Mouse (Mus musculus) spleen, adult 2 months (tissue): ENCODE measurements around the gene Gm10160. TPM values are rescaled to one million over a fixed set of nuclear protein-coding genes. Genes with fewer than 3 reads are reported as not detected.
"Not testable (repeated sequence)": the region's sequence is repeated elsewhere in the genome, so short reads cannot be mapped to it uniquely, and the experiment has no call there.

ENCODE experiments used
- DNase-seq, 2 experiments: peaks; one replicate each; pipeline versions ENCODE4 v3.0.0 to v3.0.0-alpha.2; 2012 to 2021; ENCODE audit warnings: low spot score in 2 of 2, low read depth in 1 of 2
- H3K27ac ChIP-seq: fragments of 200-500 bp; 2 replicates; pipeline ENCODE4 v1.5.1; 2012; ENCODE audit warnings: low read length, inconsistent platforms; ENCODE audit not compliant: insufficient read depth
- H3K27me3 ChIP-seq: fragments of 200-500 bp; 2 replicates; pipeline ENCODE4 v1.6.1; 2012; ENCODE audit warnings: mild to moderate bottlenecking, moderate library complexity, low read length, inconsistent platforms; ENCODE audit not compliant: control insufficient read depth, insufficient read depth
- H3K36me3 ChIP-seq: fragments of 200-500 bp; 2 replicates; pipeline ENCODE4 v1.6.1; 2012; ENCODE audit warnings: mild to moderate bottlenecking, low read length, inconsistent platforms; ENCODE audit not compliant: control insufficient read depth, insufficient read depth
- H3K4me1 ChIP-seq: fragments of 200-500 bp; 2 replicates; pipeline ENCODE4 v1.6.1; 2011; ENCODE audit warnings: inconsistent platforms; ENCODE audit not compliant: control insufficient read depth, insufficient read depth, insufficient read length
- H3K4me3 ChIP-seq: fragments of 200-500 bp; 2 replicates; pipeline ENCODE4 v1.5.1; 2011; ENCODE audit warnings: mild to moderate bottlenecking, inconsistent platforms; ENCODE audit not compliant: insufficient read depth, insufficient read length; ENCODE audit errors: extremely low read depth
- CTCF ChIP-seq: fragments of 200-500 bp; IDR thresholded peaks from 2 replicates; pipeline ENCODE4 v1.5.1; 2011; ENCODE audit warnings: mild to moderate bottlenecking, inconsistent platforms; ENCODE audit not compliant: insufficient read depth, insufficient read length, insufficient replicate concordance; ENCODE audit errors: extremely low read depth
- POLR2A ChIP-seq: fragments of 200-500 bp; IDR thresholded peaks from 2 replicates; pipeline ENCODE4 v1.6.1; 2011; ENCODE audit warnings: low read depth, low read length, inconsistent platforms
- WGBS: fragments of 180-500 bp; shearing (Covaris S2); methylation state at CpG from one replicate; pipeline ENCODE4 v1.1.7; 2018; 5-methylcytosine and 5-hydroxymethylcytosine counted together
- polyA plus RNA-seq: library from polyadenylated mRNA; depleted of rRNA; stranded (reverse); fragments of >200 nt; gene quantifications from 2 replicates; pipeline ENCODE4 v1.2.3, GENCODE M21; 2012

The Gm10160 gene
- polyA plus RNA-seq, 1 experiment, result not detected

GRCm38 (mm10) chr7:81844801-81845200, 10.8 kb downstream of the Gm10160 start:
- Histone ChIP-seq H3K27me3 (no peaks in the 10 kb centered on the region), H3K36me3 (no peaks in the 10 kb centered on the region), H3K27ac (no peak overlapping the region), H3K4me1 (peaks cover 7% of the 10 kb centered on the region; the same call in 1 of the 2 replicates), H3K4me3 (no peak overlapping the region)
- DNase-seq, result no peak
- TF ChIP-seq CTCF (no peak), POLR2A (no peak)
- WGBS, result 91% methylated on average over 11 of the region's 11 CpGs

- DNase-seq, result no peak
- 93% methylated on average over 8 of the region's 8 CpGs for WGBS
- H3K27me3 ChIP-seq, result no peaks in the 10 kb centered on the region
- H3K4me3 ChIP-seq, result no peak overlapping the region
- H3K36me3 ChIP-seq, result no peaks in the 10 kb centered on the region
- no peak overlapping the region for H3K27ac ChIP-seq
- TF ChIP-seq POLR2A (no peak), CTCF (no peak)
- 0 out of 2 replicates have a peak, but pooled peaks cover 3% of the 10 kb centered on the region for H3K4me1 ChIP-seq
Measured at GRCm38 (mm10) chr7:81843903-81844302, 11.7 kb downstream of the Gm10160 start.

- H3K27ac ChIP-seq, result no peak overlapping the region
- DNase-seq, result no peak
- 37% methylated on average over 1 of the region's 1 CpGs for WGBS
- H3K4me3 ChIP-seq, result no peak overlapping the region
- no peak for TF ChIP-seq CTCF
- no peak for TF ChIP-seq POLR2A
- no peaks in the 10 kb centered on the region for H3K4me1 ChIP-seq
- H3K27me3 ChIP-seq, result no peaks in the 10 kb centered on the region
- no peaks in the 10 kb centered on the region for H3K36me3 ChIP-seq
Measured at GRCm38 (mm10) chr7:81842998-81843397, 12.6 kb downstream of the Gm10160 start.

- H3K4me1 ChIP-seq, result no peaks in the 10 kb centered on the region
- no peaks in the 10 kb centered on the region for H3K36me3 ChIP-seq
- no peak overlapping the region for H3K27ac ChIP-seq
- no peak overlapping the region for H3K4me3 ChIP-seq
- H3K27me3 ChIP-seq, result no peaks in the 10 kb centered on the region
- WGBS, result 91% methylated on average over 7 of the region's 7 CpGs
- no peak for DNase-seq
- TF ChIP-seq POLR2A (no peak), CTCF (no peak)
Measured at GRCm38 (mm10) chr7:81842141-81842540, 13.5 kb downstream of the Gm10160 start.

- Histone ChIP-seq H3K36me3 (no peaks in the 10 kb centered on the region), H3K4me1 (no peaks in the 10 kb centered on the region), H3K27me3 (no peaks in the 10 kb centered on the region), H3K4me3 (no peak overlapping the region), H3K27ac (no peak overlapping the region)
- DNase-seq, result no peak
- 92% methylated on average over 6 of the region's 6 CpGs for WGBS
- TF ChIP-seq POLR2A (no peak), CTCF (no peak)
Measured at GRCm38 (mm10) chr7:81841439-81841838, 14.2 kb downstream of the Gm10160 start.

- H3K4me1 ChIP-seq, result no peaks in the 10 kb centered on the region
- no peak for DNase-seq
- no peak overlapping the region for H3K27ac ChIP-seq
- no peaks in the 10 kb centered on the region for H3K36me3 ChIP-seq
- WGBS, result 84% methylated on average over 7 of the region's 7 CpGs
- H3K4me3 ChIP-seq, result no peak overlapping the region
- H3K27me3 ChIP-seq, result no peaks in the 10 kb centered on the region
- TF ChIP-seq CTCF, result no peak
- no peak for TF ChIP-seq POLR2A
Measured at GRCm38 (mm10) chr7:81840661-81841181, 14.9 kb downstream of the Gm10160 start.

GRCm38 (mm10) chr7:81839746-81840145, 15.8 kb downstream of the Gm10160 start:
- 74% methylated on average over 6 of the region's 6 CpGs for WGBS

GRCm38 (mm10) chr7:81837771-81838170, 17.8 kb downstream of the Gm10160 start:
- H3K4me1 ChIP-seq, DNase-seq, H3K27ac ChIP-seq, H3K4me3 ChIP-seq, H3K27me3 ChIP-seq, H3K36me3 ChIP-seq: not testable (repeated sequence)
- WGBS, result 89% methylated on average over 5 of the region's 5 CpGs

More at GRCm38 (mm10) chr7:81839746-81840145, 15.8 kb downstream of the Gm10160 start:
- no peaks in the 10 kb centered on the region for H3K36me3 ChIP-seq
- no peaks in the 10 kb centered on the region for H3K27me3 ChIP-seq
- no peak for TF ChIP-seq CTCF
- TF ChIP-seq POLR2A, result no peak
- no peak for DNase-seq
- H3K27ac ChIP-seq, result no peak overlapping the region
- no peak overlapping the region for H3K4me3 ChIP-seq
- no peaks in the 10 kb centered on the region for H3K4me1 ChIP-seq
